Mouse (Mus musculus) liver, embryonic 11.5 days (tissue): ENCODE data around the gene Snx7. TPM values are rescaled to one million over a fixed set of nuclear protein-coding genes. Genes with fewer than 3 reads are reported as not detected.

Experiments used
- ATAC-seq: fragments of 200-750 bp; cut with Nextera tagmentation; replicated peaks from 2 replicates; pipeline ENCODE4 v1.8.0; 2017; ENCODE audit warnings: moderate number of reproducible peaks, mild to moderate bottlenecking, moderate TSS enrichment, moderate library complexity; ENCODE audit not compliant: low FRiP score
- DNase-seq: peaks from one replicate; pipeline ENCODE4 v3.0.0-alpha.2; 2017; ENCODE audit warnings: low spot score
- H3K27ac ChIP-seq: fragments of 300-500 bp; sonication (generic); 2 replicates; pipeline ENCODE4 v1.5.1; 2014; ENCODE audit warnings: mild to moderate bottlenecking, low read depth, low read length, control low read depth
- H3K27me3 ChIP-seq: fragments of 300-500 bp; sonication (generic); replicated peaks from 2 replicates; pipeline ENCODE4 v1.6.1; 2014; ENCODE audit warnings: low read length, mixed read lengths; ENCODE audit not compliant: control insufficient read depth, insufficient read depth
- H3K36me3 ChIP-seq: fragments of 300-500 bp; sonication (generic); 2 replicates; pipeline ENCODE4 v1.6.1; 2014; ENCODE audit warnings: mild to moderate bottlenecking, low read length, moderate library complexity, mixed read lengths; ENCODE audit not compliant: control insufficient read depth, insufficient read depth
- H3K4me1 ChIP-seq: fragments of 300-500 bp; sonication (generic); replicated peaks from 2 replicates; pipeline ENCODE4 v1.6.1; 2014; ENCODE audit warnings: low read length, mixed read lengths; ENCODE audit not compliant: control insufficient read depth, insufficient read depth
- H3K4me2 ChIP-seq: fragments of 300-500 bp; sonication (generic); 2 replicates; pipeline ENCODE4 v1.6.1; 2014; ENCODE audit warnings: mild to moderate bottlenecking, control low read depth, moderate library complexity
- H3K4me3 ChIP-seq: fragments of 300-500 bp; sonication (generic); 2 replicates; pipeline ENCODE4 v1.5.1; 2014; ENCODE audit warnings: low read depth, low read length, control low read depth
- H3K9ac ChIP-seq: fragments of 300-500 bp; sonication (generic); 2 replicates; pipeline ENCODE4 v1.6.1; 2014; ENCODE audit warnings: low read depth, low read length, control low read depth
- H3K9me3 ChIP-seq: fragments of 300-500 bp; sonication (generic); 2 replicates; pipeline ENCODE4 v1.6.1; 2016; ENCODE audit warnings: low read length, inconsistent platforms, mixed read lengths; ENCODE audit not compliant: control insufficient read depth
- WGBS: fragments of 180-500 bp; shearing (Covaris S2); extraction: QIAGEN DNeasy Blood & Tissue Kit; methylation state at CpG from one replicate; pipeline ENCODE4 v1.1.7; 2014; 5-methylcytosine and 5-hydroxymethylcytosine counted together
- polyA plus RNA-seq: library from polyadenylated mRNA; unstranded; fragments of >200 nt; fragmentation: Nextera tagmentation; extraction: Ambion mirVana; gene quantifications from 2 replicates; pipeline ENCODE4 v1.2.1, GENCODE M21; 2014

The Snx7 gene
- polyA plus RNA-seq, 1 experiment from 2014 or later: 21.6 TPM

DNA sequence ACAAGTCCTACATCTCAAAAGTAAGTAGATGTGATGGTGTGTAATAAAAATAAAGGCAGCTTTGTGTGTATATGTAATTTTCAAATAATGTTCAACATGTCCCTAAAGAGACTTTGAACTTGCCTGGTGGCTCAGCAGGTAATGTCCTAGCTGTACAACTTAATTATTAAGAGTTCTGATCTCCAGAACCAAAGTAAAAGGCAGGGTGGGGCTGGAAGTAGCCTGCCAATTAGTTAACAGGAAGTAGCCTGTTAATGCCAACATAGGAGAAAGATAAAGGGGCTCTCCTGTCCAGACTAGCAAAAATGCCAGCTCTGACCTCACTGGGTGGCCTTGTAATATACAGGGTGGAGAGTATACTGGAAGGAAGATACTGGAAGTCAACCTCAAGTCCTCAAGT, 3.1 kb downstream of the Snx7 start:
- no peak for ATAC-seq
- no peak for DNase-seq
- Histone ChIP-seq H3K27ac (no peak overlapping the region), H3K27me3 (no peaks in the 10 kb centered on the region), H3K4me2 (no peak overlapping the region), H3K9me3 (no peaks in the 10 kb centered on the region), H3K9ac (no peak overlapping the region), H3K4me1 (no peaks in the 10 kb centered on the region), H3K36me3 (no peaks in the 10 kb centered on the region), H3K4me3 (no peak overlapping the region)

GRCm38 (mm10) chr3:117862951-117863350, 5.8 kb downstream of the Snx7 start:
- no peak overlapping the region for H3K9ac ChIP-seq
- 70% methylated on average over 2 of the region's 2 CpGs for WGBS
- H3K4me1 ChIP-seq: no peaks in the 10 kb centered on the region
- ATAC-seq (no peak), DNase-seq (no peak)
- H3K27ac ChIP-seq: no peak overlapping the region
- H3K4me3 ChIP-seq: no peak overlapping the region
- no peaks in the 10 kb centered on the region for H3K27me3 ChIP-seq
- H3K36me3 ChIP-seq: no peaks in the 10 kb centered on the region; the same call in 1 of the 2 replicates
- H3K4me2 ChIP-seq: no peak overlapping the region
- H3K9me3 ChIP-seq: 0 out of 2 replicates have a peak, but pooled peaks cover 3% of the 10 kb centered on the region

DNA sequence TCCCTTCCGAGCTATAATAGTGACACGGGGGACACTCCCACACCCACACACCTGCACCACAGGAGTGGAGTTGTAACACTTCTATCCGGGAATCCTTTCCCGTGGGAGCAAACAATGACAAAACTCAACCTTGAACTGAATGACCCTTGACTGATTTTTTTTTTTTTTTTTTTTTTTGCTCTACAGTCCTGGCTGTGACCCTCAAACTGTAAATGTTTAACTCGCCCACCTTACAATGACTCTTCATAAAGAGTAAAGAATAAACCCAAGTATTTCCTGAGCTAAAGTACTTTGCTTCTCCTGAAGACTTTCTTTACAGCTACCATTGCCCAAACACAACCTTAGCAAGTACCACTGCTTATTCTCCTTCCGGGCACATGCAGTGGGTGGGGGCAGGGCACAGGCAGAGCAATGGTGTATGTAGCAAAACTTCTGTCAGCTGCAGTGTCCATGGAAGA, 6.7 kb downstream of the Snx7 start:
- Histone ChIP-seq H3K4me3 (no peak overlapping the region), H3K36me3 (no peaks in the 10 kb centered on the region; the same call in 1 of the 2 replicates), H3K27me3 (no peaks in the 10 kb centered on the region), H3K9me3 (0 out of 2 replicates have a peak, but pooled peaks cover 3% of the 10 kb centered on the region), H3K4me1 (no peaks in the 10 kb centered on the region), H3K4me2 (no peak overlapping the region), H3K27ac (no peak overlapping the region), H3K9ac (no peak overlapping the region)
- DNase-seq: no peak
- 0 out of 2 replicates have a peak, but pooled peaks have one; percentile 35 for ATAC-seq
- WGBS: 67% methylated on average over 6 of the region's 6 CpGs

GRCm38 (mm10) chr3:117858996-117859395, 9.7 kb downstream of the Snx7 start:
- DNase-seq (no peak), ATAC-seq (no peak)
- H3K27me3 ChIP-seq: no peaks in the 10 kb centered on the region
- H3K4me1 ChIP-seq: no peaks in the 10 kb centered on the region
- no peak overlapping the region for H3K4me2 ChIP-seq
- H3K4me3 ChIP-seq: no peak overlapping the region
- 0 out of 2 replicates have a peak, but pooled peaks cover 3% of the 10 kb centered on the region for H3K9me3 ChIP-seq
- 84% methylated on average over 3 of the region's 3 CpGs for WGBS
- no peak overlapping the region for H3K27ac ChIP-seq
- no peak overlapping the region for H3K9ac ChIP-seq
- no peaks in the 10 kb centered on the region; the same call in 1 of the 2 replicates for H3K36me3 ChIP-seq

DNA sequence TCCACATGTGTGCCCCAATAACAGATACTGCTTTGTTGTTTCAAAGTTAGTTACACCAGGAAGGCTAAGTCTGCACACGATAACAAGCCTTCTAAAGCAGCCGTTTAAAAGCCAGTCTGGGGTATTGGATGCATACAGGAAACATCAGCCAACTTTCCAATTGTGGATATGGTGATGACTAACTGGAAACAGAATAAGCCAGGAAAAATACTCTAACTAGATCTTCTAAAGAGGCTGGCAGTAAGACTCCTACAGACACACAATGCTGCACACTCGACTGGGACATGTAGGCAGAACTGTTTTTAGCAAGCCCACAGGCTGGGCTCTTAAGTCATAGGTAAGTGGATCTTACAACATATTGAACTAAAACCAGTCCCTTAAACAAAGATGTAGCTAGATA, 15.0 kb downstream of the Snx7 start:
- no peak overlapping the region for H3K4me3 ChIP-seq
- H3K27me3 ChIP-seq: no peaks in the 10 kb centered on the region
- DNase-seq (no peak), ATAC-seq (no peak)
- H3K4me2 ChIP-seq: no peak overlapping the region
- no peak overlapping the region for H3K27ac ChIP-seq
- H3K36me3 ChIP-seq: no peaks in the 10 kb centered on the region
- no peak overlapping the region for H3K9ac ChIP-seq
- H3K4me1 ChIP-seq: no peaks in the 10 kb centered on the region
- no peaks in the 10 kb centered on the region for H3K9me3 ChIP-seq
- 84% methylated on average over 3 of the region's 3 CpGs for WGBS

DNA sequence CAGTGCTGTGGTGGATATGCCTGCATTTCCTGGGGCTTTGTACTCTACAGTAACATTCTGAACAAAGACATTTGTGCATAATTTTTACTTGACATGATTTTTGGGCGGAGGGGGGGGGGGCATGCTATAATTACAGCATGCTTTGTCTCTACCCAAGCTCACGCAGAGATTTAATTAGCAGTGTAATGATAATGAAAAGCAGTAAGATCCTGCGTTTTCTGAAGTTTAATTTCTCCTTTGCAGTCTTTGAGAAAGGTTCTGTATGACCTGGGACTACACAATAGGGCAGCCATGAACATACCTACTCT, 16.7 kb downstream of the Snx7 start:
- no peaks in the 10 kb centered on the region for H3K9me3 ChIP-seq
- H3K4me1 ChIP-seq: no peaks in the 10 kb centered on the region
- ATAC-seq (no peak), DNase-seq (no peak)
- H3K4me2 ChIP-seq: no peak overlapping the region
- no peak overlapping the region for H3K4me3 ChIP-seq
- H3K36me3 ChIP-seq: no peaks in the 10 kb centered on the region
- H3K27me3 ChIP-seq: no peaks in the 10 kb centered on the region
- H3K27ac ChIP-seq: no peak overlapping the region
- no peak overlapping the region for H3K9ac ChIP-seq
- WGBS: 83% methylated on average over 3 of the region's 3 CpGs

DNA sequence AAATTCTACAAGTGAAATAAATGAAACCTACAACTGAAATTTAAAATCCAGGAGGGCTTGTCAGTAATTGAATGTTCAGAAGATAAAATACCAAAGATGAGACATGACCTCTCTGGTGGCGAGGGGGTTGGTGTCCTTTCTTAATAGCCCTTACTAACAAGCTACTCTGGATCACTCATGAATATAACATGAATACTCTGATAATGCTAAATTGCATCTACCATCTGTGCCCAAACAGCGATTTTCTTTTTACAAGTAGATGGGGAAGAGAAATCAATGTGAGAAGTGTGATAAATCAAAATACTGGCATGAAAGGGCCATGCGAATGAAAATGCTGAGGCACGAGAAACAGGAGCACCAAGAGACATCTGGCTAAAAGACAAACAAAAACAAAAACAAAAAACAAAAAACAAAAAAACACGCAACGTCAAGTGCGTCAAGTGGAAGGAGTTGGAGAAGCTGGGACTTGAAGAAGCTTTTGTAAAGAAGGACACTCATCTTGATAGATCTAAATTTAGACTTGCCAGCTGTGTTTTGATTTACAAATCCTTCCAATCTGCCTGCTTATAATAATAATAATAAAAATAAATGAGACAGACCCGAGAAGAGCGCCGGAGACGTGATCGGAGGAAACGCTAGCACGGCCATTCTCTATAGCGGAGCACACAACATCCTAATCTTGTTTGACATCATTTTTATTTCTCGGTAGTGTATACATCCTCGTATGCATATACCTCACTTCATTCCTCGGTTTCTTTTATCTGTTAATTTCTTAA, 17.3 kb downstream of the Snx7 start:
- Histone ChIP-seq H3K9ac (no peak overlapping the region), H3K4me2 (no peak overlapping the region), H3K4me3 (no peak overlapping the region), H3K4me1 (no peaks in the 10 kb centered on the region), H3K36me3 (no peaks in the 10 kb centered on the region), H3K9me3 (no peaks in the 10 kb centered on the region), H3K27me3 (no peaks in the 10 kb centered on the region), H3K27ac (no peak overlapping the region)
- DNase-seq: no peak
- WGBS: 93% methylated on average over 18 of the region's 18 CpGs
- ATAC-seq: no peak

DNA sequence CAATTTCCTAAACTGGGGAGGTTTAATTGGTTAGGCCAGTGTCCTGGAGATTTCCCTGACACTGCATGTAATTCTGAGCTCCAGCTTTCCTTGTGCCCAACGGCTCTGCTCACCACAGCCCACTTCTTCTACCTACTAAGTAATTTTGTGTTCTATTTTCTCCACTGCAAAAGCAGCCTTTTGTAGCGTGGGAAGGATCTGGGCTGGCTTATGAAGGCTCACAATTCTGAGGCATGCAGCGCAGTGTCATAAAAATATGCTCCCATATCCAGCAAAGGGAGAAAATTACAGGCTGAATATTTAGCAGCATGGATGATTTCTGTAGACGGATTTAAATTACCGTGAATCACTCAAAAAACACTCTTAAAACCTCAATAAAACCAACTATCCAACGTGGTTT, 19.9 kb downstream of the Snx7 start:
- no peak overlapping the region for H3K27ac ChIP-seq

DNA sequence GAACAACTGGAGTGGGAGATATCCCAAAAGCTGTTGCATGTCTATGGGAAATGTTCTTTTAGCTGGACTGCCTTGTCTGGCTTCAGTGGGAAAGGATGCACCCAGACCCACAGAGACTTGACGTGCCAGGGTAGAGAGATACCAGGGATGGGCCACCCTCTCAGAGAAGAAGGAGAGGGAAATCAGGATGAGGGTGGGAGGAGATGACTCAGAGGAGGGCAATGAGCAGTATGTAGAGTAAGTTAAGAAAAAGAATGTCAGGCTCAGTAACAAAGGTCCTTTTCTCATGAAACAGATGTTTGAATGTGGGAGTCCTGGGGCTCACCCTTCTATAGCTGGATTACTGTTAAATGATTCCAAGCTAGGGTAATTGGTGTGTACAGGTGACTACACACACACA, 26.1 kb downstream of the Snx7 start:
- Histone ChIP-seq H3K27ac (no peak overlapping the region), H3K4me3 (no peak overlapping the region), H3K36me3 (no peaks in the 10 kb centered on the region), H3K9ac (no peak overlapping the region), H3K9me3 (no peaks in the 10 kb centered on the region), H3K27me3 (no peaks in the 10 kb centered on the region), H3K4me1 (no peaks in the 10 kb centered on the region), H3K4me2 (no peak overlapping the region)
- DNase-seq (no peak), ATAC-seq (no peak)
- WGBS: 81% methylated on average over 1 of the region's 1 CpGs

More for the DNA sequence above, 19.9 kb downstream of the Snx7 start:
- H3K4me1 ChIP-seq: no peaks in the 10 kb centered on the region
- no peak overlapping the region for H3K9ac ChIP-seq
- H3K4me2 ChIP-seq: no peak overlapping the region
- DNase-seq (no peak), ATAC-seq (no peak)
- H3K36me3 ChIP-seq: no peaks in the 10 kb centered on the region
- 83% methylated on average over 6 of the region's 6 CpGs for WGBS
- H3K27me3 ChIP-seq: no peaks in the 10 kb centered on the region
- H3K9me3 ChIP-seq: no peaks in the 10 kb centered on the region
- no peak overlapping the region for H3K4me3 ChIP-seq
